Mouse (Mus musculus): Measurements from ENCODE around the gene Zp3.

GRCm38 (mm10) chr5:136018726-136019125 is 38.8 kb downstream of the Zp3 start:
- TF ChIP-seq CTCF (IDR thresholded peaks at IDR 0.05; ENCODE audit: low read depth): no peak
- no peak for TF ChIP-seq EP300 (IDR thresholded peaks at IDR 0.05; ENCODE audit: low read depth)

Measured in liver, embryonic 14.5 days (tissue).